Mouse (Mus musculus): ENCODE results near the gene Eif1.
"Not testable (repeated sequence)": the region's sequence is repeated elsewhere in the genome, so short reads cannot be mapped to it uniquely, and the experiment has no call there.

Eif1 gene

DNA sequence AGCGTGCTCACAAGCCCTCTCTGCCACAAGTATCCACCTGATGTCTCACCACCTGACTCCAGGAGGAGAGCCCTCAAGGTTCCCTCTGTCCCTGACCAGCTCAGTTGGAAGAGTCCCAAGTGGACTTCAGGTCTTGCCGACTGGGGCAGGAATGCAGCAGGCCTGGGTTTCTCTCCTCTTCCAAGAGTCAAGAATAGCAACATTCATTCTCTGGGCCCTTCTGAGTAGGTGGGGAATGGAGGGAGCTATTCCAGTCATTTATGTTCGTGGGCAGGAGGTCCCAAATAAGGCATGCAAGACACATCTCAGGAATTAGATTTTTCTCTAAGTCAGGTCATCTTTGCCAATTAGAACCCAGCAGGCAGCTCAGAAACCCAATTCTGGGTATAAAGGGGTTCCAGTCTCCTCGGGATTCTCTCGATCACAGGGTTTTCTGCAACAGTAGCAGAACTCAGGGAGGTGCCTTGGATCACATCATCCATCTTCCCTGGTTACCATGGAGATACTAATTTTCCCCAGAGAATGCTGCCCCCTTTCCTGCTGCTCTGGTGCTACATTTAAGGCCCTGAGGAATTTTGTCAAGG, 7.5 kb upstream of the Eif1 start:
- no peak for DNase-seq (ENCODE audit: low read depth in 1 of 2, low spot score in 2 of 2)

- no peak for DNase-seq (ENCODE audit: low read depth in 1 of 2, low spot score in 2 of 2)
Observed at GRCm38 (mm10) chr11:100313424-100313823, 6.3 kb upstream of the Eif1 start.

GRCm38 (mm10) chr11:100315439-100315838, 4.2 kb upstream of the Eif1 start:
- DNase-seq (ENCODE audit: low read depth in 1 of 2, low spot score in 2 of 2), result no peak

GRCm38 (mm10) chr11:100317826-100318380, 1.8 kb upstream of the Eif1 start:
- DNase-seq (ENCODE audit: low read depth in 1 of 2, low spot score in 2 of 2), result no peak

GRCm38 (mm10) chr11:100318529-100319451, 895 bp upstream of the Eif1 start:
- no peak for DNase-seq (ENCODE audit: low read depth in 1 of 2, low spot score in 2 of 2)

DNA sequence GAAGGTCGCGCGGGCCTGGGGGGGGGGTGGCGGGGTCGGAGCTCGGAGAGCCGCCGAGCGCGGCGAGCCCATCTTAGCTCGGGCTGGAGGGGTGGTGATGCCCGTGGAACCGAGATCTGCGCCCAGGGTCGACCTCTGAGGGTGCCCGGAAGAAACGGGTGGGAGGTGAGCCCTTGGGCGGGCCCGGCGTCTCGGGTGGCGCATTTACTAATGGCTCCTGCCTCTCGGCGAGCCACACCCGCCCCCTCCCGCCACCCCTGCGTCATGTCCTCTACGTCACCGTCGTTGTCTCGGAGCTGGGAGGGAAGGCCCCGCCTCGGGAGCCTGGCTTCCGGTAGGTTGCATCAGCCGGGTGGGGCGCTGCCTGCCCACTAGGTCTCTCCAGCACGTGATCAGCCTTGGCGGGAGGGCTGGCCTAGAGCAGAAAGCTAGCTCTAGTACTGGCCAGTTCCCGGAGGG, 516 bp downstream of the Eif1 start:
- DNase-seq (ENCODE audit: low read depth in 1 of 2, low spot score in 2 of 2), result peak; percentile 96

DNA sequence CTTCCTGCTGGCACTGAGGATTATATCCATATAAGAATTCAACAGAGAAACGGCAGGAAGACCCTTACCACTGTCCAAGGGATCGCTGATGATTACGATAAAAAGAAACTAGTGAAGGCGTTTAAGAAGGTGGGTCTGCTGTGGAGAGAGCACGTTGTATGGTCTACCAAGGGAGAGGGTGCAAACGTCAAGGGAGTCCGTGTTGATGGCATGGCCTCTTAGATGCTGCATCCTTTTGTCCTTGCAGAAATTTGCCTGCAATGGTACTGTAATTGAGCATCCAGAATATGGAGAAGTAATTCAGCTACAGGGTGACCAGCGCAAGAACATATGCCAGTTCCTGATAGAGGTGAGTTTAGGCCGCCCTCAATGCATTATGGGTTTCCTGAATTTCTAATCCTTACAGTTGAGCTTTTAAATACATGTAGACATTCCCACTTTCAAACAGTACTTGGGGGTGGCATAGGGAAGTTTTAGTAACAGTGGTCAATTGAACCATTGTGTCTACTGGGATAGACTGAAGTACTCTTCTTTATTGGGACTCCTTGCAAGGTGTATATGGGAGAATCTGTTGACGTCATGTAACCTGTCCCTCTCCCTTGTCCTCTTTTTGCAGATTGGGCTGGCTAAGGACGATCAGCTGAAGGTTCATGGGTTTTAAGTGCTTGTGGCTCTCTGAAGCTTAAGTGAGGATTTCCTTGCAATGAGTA, 1.2 kb downstream of the Eif1 start:
- DNase-seq (ENCODE audit: low read depth in 1 of 2, low spot score in 2 of 2), result not testable (repeated sequence)

GRCm38 (mm10) chr11:100321479-100322305, 2.0 kb downstream of the Eif1 start:
- not testable (repeated sequence) for DNase-seq (ENCODE audit: low read depth in 1 of 2, low spot score in 2 of 2)

GRCm38 (mm10) chr11:100322591-100323258, 3.0 kb downstream of the Eif1 start:
- no peak for DNase-seq (ENCODE audit: low read depth in 1 of 2, low spot score in 2 of 2)

DNA sequence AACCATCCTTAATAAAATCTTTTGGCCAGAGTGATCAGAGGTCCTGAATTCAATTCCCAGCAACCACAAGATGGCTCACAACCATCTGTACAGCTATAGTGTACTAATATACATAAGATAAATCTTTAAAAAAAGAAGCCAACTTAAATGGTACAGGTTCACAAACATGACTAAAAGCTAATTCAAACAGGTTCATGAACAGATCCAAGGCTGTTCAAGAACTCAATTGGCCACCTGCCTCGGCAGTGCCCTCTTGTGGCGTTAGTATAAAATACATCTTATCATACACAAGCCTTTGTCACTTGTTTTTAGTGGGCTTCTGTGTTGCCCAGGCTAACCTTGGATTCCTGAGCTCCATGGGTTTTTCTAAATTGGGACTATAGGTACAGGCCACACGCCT, 3.9 kb downstream of the Eif1 start:
- peak; percentile 51 to 59 for DNase-seq (ENCODE audit: low read depth in 1 of 2, low spot score in 2 of 2)

DNA sequence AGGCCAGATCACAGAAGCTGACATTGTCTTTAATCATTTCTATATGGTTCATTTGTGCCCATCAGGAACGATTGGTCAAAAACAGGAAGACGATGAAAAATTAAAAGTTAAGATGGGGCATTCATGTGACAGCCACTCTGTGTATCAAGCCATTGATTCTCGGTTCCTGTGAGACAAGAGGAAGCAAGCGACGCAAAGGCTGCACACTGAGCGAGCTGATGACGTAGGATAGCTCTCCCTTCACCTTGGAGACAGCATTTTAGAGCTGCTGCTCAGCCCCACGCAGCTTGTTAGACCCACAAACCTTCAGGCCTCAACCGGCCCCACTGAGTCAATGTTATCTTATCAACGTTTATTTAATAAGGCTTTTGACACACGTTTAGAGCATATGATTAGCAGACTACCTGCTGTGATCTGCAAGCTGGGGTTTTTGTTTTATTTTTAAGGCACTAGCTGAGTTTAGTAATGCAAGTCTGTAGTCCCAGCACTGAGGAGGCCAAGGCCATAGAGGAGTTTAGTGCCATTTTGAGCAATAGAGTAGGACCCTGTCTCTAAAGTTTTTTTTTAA, 5.5 kb downstream of the Eif1 start:
- DNase-seq (ENCODE audit: low read depth in 1 of 2, low spot score in 2 of 2), result no peak

GRCm38 (mm10) chr11:100327316-100327715, 7.6 kb downstream of the Eif1 start:
- DNase-seq (ENCODE audit: low read depth in 1 of 2, low spot score in 2 of 2), result no peak

DNA sequence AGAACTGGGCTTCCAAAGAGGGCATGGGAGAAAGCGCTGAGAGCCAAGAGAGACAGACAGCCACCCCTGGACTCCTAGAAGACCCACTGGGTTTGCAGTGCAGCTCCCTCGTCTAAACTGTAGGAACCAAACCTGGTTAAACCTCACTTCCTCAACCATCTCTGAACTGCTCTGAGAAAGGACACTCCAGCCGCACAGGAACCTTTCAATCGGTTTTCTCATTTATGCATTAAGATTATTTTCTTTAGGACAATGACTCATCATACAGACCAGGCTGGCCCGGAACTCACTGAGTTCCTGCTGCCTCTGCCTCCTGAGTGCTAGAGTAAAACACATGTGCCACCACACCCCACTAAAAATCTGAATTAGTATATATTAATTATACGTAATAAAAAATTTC, 8.1 kb downstream of the Eif1 start:
- DNase-seq (ENCODE audit: low read depth in 1 of 2, low spot score in 2 of 2), result no peak

DNA sequence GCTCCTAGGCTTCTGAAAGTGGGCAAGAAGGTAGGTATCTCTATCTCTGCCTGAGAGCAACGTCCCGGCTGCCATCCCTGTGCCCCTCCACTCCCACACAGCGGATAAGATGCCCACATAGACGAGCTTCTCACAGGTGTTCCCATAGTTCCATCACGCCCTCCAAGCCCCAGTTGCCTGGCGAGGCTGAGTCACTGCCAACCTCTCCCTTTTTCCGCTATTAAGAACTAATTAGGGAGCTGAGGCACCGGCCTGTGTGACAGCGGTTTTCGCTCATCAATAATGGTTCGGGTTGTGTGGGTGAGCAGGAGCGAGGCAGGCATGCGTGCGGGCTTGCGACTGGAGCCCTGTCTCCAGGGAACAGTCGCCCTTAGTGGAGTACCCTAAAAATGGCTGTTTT, 10.6 kb downstream of the Eif1 start:
- DNase-seq (ENCODE audit: low read depth in 1 of 2, low spot score in 2 of 2), result no peak

- not testable (repeated sequence) for DNase-seq (ENCODE audit: low read depth in 1 of 2, low spot score in 2 of 2)
Observed at GRCm38 (mm10) chr11:100330816-100331375, 11.2 kb downstream of the Eif1 start.

DNA sequence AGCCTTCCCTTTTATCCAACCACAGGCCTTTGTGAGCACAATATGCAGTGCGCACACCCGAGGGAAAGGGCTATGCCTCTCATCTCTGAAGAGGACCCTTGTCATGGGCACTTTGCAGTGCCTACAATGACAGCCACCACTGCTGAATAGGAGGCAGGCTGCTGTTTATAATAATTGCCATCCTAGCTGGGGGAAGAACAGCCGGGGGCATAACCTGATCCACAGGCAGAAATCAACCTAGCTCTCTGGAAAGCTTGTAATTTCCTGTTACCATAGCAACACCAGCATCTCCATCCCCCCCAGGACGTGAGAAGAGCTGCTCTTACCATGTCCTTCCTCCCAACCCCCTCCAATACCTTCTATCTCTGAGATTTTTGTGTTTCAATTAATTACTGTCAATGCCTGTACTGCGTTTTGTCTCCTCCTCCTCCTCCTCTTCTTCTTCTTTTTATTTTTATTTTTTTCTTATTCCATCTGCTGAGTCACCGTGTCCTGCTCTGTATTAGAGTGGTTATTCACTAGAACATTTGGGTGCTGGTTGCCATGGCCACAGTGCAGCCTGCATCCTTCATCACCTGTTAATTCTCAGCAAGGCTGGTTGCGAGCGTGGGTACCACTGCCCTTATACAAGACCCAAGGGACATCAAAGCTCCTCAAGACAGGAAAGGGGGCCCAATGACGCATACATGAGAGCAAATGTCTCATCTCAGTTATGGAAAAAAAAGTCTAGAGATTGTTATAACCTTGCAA, 13.3 kb downstream of the Eif1 start:
- no peak for DNase-seq (ENCODE audit: low read depth in 1 of 2, low spot score in 2 of 2)

DNA sequence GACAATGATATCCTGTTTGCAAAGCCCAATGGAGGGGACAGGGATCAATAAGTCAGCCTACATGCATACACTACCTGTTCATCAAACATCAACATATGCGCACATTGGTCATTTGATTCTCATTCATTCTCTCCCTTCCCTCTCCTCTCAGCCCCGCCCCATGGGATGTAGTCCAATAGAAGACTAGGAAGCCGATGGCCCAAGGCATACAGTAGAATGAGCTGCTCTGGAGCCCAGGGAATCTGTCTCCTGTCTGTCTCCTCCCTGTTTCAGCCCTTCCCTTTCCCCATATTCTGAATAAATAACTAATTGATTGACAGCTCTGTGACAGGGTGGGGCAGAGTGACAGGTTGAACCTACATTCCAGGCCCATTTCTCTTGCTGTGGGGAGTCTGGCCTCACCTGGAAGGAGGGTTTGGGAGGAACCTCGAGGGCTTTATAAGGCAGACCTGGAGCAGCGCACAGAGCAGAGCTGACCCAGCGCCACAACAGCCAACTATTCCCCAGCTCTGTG, 14.3 kb downstream of the Eif1 start, which contains the start of gene Gast:
TSS of gene Gast (plus strand) at position 464 of the 514 bp plus-strand sequence.
- DNase-seq (ENCODE audit: low read depth in 1 of 2, low spot score in 2 of 2), result no peak

- no peak for DNase-seq (ENCODE audit: low read depth in 1 of 2, low spot score in 2 of 2)
Observed at GRCm38 (mm10) chr11:100335731-100336130, 16.0 kb downstream of the Eif1 start.
